Mouse (Mus musculus): ENCODE measurements around the gene Zbtb20.

- TF ChIP-seq CTCF (IDR thresholded peaks at IDR 0.05; ENCODE audit: extremely low read depth, insufficient read length, insufficient replicate concordance, low read depth, low read length) (no peak), POLR2A (IDR thresholded peaks at IDR 0.05; ENCODE audit: low read depth, low read length) (no peak)
These were observed 534.4 kb downstream of the Zbtb20 start for GRCm38 (mm10) chr16:43409910-43410612.

Measured in small intestine, adult 2 months (tissue).